Mouse (Mus musculus) thymus, adult 2 months (tissue): ENCODE measurements around the gene Ube2d3. TPM values are rescaled to one million over a fixed set of nuclear protein-coding genes. Genes with fewer than 3 reads are reported as not detected.

ENCODE experiments used
- DNase-seq: peaks from one replicate; pipeline ENCODE4 v3.0.0; 2021
- H3K27ac ChIP-seq: fragments of 200-500 bp; 2 replicates; pipeline ENCODE4 v1.5.1; 2012; ENCODE audit warnings: low read length, control low read depth; ENCODE audit not compliant: control insufficient read depth, insufficient read depth
- H3K27me3 ChIP-seq: fragments of 200-500 bp; 2 replicates; pipeline ENCODE4 v1.6.1; 2012; ENCODE audit warnings: mild to moderate bottlenecking, low read length, moderate library complexity, mixed read lengths; ENCODE audit not compliant: control insufficient read depth, insufficient read depth
- H3K36me3 ChIP-seq: fragments of 200-500 bp; 2 replicates; pipeline ENCODE4 v1.6.1; 2012; ENCODE audit warnings: mild to moderate bottlenecking, low read length, moderate library complexity; ENCODE audit not compliant: control insufficient read depth, insufficient read depth
- H3K4me1 ChIP-seq: fragments of 200-500 bp; replicated peaks from 2 replicates; pipeline ENCODE4 v1.6.1; 2012; ENCODE audit warnings: low read length; ENCODE audit not compliant: control insufficient read depth, insufficient read depth
- H3K4me3 ChIP-seq: fragments of 200-500 bp; 2 replicates; pipeline ENCODE4 v1.5.1; 2012; ENCODE audit warnings: mild to moderate bottlenecking, low read length, control low read depth, moderate library complexity; ENCODE audit not compliant: control insufficient read depth, insufficient read depth
- CTCF ChIP-seq: fragments of 200-500 bp; IDR thresholded peaks from 2 replicates; pipeline ENCODE4 v1.5.1; 2012; ENCODE audit warnings: mild to moderate bottlenecking, control low read depth, low read length, moderate library complexity, borderline replicate concordance; ENCODE audit not compliant: control insufficient read depth, poor library complexity, insufficient read depth; ENCODE audit errors: extremely low read depth
- POLR2A ChIP-seq: fragments of 200-500 bp; IDR thresholded peaks from 2 replicates; pipeline ENCODE4 v1.6.1; 2012; ENCODE audit warnings: mild to moderate bottlenecking, low read length, control low read depth, moderate library complexity; ENCODE audit not compliant: control insufficient read depth, poor library complexity, insufficient read depth; ENCODE audit errors: extremely low read depth
- WGBS: fragments of 180-500 bp; shearing (Covaris S2); methylation state at CpG from one replicate; pipeline ENCODE4 v1.1.7; 2018; 5-methylcytosine and 5-hydroxymethylcytosine counted together
- polyA plus RNA-seq: library from polyadenylated mRNA; depleted of rRNA; stranded (reverse); fragments of >200 nt; gene quantifications from 2 replicates; pipeline ENCODE4 v1.2.3, GENCODE M21; 2012

Gene Ube2d3
- polyA plus RNA-seq, 1 experiment, result 552 TPM

DNA sequence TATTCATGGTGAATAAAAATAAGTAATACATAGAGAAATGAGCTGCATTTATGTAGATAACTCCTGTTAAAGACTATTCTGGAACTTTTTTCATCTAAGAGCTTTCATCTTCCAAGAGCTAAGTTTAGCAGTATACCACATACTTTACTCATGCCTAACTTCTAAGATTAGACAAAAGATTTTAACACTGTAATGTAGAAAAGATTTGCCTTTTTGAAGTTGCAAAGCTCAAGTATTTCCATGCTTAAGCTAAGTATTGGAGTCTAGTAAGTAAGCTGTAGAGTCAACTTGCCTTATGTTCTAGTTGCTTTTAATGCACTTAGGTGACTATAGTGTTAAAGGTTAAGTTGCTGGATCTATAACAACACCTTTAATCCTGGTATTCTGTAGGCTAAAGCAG is 21.0 kb downstream of the Ube2d3 start:
- TF ChIP-seq CTCF (no peak), POLR2A (no peak)
- H3K27me3 ChIP-seq, result no peaks in the 10 kb centered on the region
- H3K27ac ChIP-seq, result no peak overlapping the region
- no peaks in the 10 kb centered on the region for H3K4me1 ChIP-seq
- H3K4me3 ChIP-seq, result no peak overlapping the region
- no peak for DNase-seq
- peaks cover 71% of the 10 kb centered on the region for H3K36me3 ChIP-seq

DNA sequence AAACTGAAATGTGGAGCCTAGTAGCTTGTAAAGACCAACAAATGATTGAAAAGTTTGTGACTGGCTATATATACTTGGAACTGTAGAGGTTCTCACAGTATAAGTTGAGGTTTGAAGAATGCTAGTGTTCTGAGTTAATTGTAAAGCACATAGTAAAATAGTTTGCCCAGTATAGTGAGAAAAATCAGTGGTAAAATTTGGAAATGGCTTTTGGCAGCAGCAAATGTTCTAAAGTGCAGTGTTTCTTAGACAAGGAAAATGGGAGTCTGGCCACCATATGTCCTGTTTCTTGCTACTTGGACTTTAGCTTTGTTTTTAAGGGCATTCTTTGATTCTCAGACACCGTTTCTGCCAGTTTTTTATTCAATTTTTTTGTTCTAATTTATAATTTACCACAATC is 30.5 kb downstream of the Ube2d3 start:
- 91% methylated on average over 1 of the region's 1 CpGs for WGBS
- no peak overlapping the region for H3K4me3 ChIP-seq
- no peaks in the 10 kb centered on the region for H3K27me3 ChIP-seq
- no peak overlapping the region for H3K27ac ChIP-seq
- H3K4me1 ChIP-seq, result no peaks in the 10 kb centered on the region
- TF ChIP-seq CTCF (no peak), POLR2A (no peak)
- H3K36me3 ChIP-seq, result peaks cover 27% of the 10 kb centered on the region
- DNase-seq, result no peak

DNA sequence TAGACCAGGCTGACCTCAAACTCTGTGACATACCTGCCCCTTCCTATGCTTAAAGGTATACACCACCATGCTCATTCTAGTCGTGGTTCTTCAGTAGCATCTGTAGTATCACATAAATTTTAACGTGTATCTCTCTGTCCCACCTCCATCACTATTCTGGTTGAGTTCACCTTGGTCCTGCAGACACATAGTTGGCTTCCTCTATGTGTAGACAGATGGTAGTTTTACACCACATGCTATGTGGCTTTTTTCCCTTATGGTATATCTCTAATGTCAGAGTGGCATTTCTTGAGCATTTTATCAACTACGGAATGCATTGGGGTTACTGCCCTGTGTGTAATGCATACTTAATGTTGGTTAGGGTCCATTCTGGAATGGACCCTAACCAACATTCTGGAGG is 31.2 kb downstream of the Ube2d3 start:
- Histone ChIP-seq H3K36me3 (peaks cover 23% of the 10 kb centered on the region), H3K4me3 (no peak overlapping the region), H3K27ac (no peak overlapping the region), H3K4me1 (no peaks in the 10 kb centered on the region), H3K27me3 (no peaks in the 10 kb centered on the region)
- DNase-seq, result no peak
- 67% methylated on average over 3 of the region's 3 CpGs for WGBS
- TF ChIP-seq CTCF (no peak), POLR2A (no peak)

DNA sequence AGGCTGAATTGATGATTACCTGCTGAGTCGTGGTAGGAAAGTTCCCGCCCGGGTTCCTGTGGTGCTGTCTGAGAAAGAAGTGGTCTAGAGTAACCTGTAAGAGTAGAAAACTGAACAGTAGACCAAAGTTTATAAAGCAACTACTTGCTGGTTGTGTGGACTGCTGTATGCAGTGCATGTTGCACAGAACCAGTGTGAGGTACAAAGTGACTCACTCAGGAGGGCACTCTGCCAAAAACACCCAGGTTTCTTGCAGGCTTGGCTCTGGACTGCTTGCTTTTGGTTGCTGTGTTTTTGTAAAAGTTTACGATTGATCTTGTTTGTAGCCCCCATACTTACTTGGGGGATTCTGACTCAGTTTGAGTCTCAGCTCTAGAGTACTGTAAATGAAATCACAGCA is 32.0 kb downstream of the Ube2d3 start:
- TF ChIP-seq POLR2A (no peak), CTCF (no peak)
- Histone ChIP-seq H3K27me3 (no peaks in the 10 kb centered on the region), H3K4me3 (no peak overlapping the region), H3K36me3 (peaks cover 15% of the 10 kb centered on the region), H3K4me1 (no peaks in the 10 kb centered on the region), H3K27ac (no peak overlapping the region)
- WGBS, result 62% methylated on average over 4 of the region's 4 CpGs
- DNase-seq, result no peak

DNA sequence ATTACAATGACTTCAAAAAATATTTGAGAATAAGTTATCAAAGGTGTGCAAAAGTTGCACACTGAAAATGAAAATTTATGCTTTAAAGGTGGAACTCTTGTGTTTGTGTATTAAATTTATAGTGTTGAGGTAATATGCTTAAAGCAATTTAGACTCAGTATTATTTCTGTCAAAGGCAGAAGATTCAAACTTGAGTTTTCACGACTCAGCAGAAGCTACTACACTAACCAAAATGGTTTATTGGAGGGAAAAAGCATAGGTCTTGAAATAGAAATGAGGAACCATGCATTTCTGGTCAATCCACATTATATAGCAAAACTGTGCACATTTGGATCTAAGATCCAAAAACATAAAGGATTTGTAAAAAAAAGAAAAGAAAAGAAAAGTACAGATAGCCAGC is 32.9 kb downstream of the Ube2d3 start:
- no peak for DNase-seq
- no peaks in the 10 kb centered on the region for H3K27me3 ChIP-seq
- WGBS, result 17% methylated on average over 1 of the region's 1 CpGs
- no peak overlapping the region for H3K27ac ChIP-seq
- H3K4me1 ChIP-seq, result no peaks in the 10 kb centered on the region
- TF ChIP-seq CTCF (no peak), POLR2A (no peak)
- H3K36me3 ChIP-seq, result peaks cover 13% of the 10 kb centered on the region
- H3K4me3 ChIP-seq, result no peak overlapping the region

DNA sequence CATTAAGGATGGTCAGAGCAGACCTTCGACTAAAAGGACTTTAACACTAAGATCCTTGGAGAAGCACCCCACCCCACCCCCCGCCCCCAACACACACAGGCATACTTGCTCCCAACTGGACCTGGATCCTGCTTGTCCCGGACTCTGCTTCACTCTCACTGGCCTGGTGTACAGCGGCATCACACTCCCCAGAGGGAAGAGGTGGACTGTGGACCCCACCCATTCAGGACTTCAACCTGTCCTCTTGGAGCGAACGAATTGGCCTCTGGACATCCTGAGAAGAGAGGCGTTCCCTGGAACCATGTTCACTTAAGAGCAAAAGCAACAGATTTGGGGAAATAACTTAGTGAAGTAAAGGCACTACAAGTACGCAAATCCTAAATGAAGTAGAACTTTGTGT is 37.1 kb downstream of the Ube2d3 start:
- 95% methylated on average over 8 of the region's 8 CpGs for WGBS

DNA sequence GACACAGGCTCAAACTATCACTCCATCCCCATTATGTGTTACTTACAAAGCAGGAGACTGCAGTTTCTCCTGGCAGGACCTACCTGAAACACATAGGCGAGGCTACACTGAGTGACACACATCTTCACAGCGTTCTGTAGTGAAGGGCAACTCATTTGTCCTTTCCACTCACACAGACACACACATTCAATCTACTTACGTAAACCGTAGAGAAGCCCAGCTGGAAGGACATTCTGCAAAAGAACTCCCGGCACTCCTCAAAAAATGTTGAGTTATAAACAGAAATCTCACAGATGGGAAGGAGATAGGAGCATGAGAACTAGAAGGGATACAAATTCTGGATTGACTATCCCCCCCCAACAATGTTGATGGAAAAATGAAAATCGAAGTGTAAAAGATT is 38.3 kb downstream of the Ube2d3 start:
- Histone ChIP-seq H3K27me3 (no peaks in the 10 kb centered on the region), H3K36me3 (no peaks in the 10 kb centered on the region), H3K4me1 (no peaks in the 10 kb centered on the region), H3K27ac (no peak overlapping the region), H3K4me3 (no peak overlapping the region)
- no peak for DNase-seq
- 93% methylated on average over 6 of the region's 6 CpGs for WGBS
- TF ChIP-seq CTCF (no peak), POLR2A (no peak)

More for the DNA sequence above, 37.1 kb downstream of the Ube2d3 start:
- TF ChIP-seq CTCF (no peak), POLR2A (no peak)
- Histone ChIP-seq H3K36me3 (no peaks in the 10 kb centered on the region), H3K4me3 (no peak overlapping the region), H3K27ac (no peak overlapping the region), H3K4me1 (no peaks in the 10 kb centered on the region), H3K27me3 (no peaks in the 10 kb centered on the region)
- no peak for DNase-seq
